In the genomic region with DNA sequence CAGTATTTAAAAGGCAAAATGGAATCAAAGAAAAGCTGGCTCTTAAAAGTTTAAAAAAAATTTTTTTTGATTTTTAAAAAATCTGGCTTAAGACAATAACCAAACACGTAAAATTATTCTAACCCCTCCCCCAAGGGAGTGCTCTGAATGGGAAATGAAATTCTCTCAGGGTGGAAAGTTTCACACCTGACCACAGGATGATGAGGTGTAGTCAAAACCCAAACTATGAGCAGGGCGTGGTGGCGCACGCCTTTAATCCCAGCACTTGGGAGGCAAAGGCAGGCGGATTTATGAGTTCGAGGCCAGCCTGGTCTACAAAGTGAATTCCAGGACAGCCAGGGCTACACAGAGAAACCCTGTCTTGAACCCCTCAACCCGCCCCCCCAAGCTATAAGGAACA, we compare ENCODE assay signal across 8 mouse cellular contexts. TPM values are rescaled to one million over a fixed set of nuclear protein-coding genes. Genes with fewer than 3 reads are reported as not detected.
DNase-seq lines count a peak whose midpoint lies in the region; ATAC-seq and TF ChIP-seq lines count a peak whose summit lies in the region.
"Not testable (repeated sequence)": the region's sequence is repeated elsewhere in the genome, so short reads cannot be mapped to it uniquely, and the experiment has no call there.

No protein-coding gene starts in this region.

- TF ChIP-seq EP300 in CH12.LX (IDR thresholded peaks at IDR 0.05; ENCODE audit: low read length) = peak; percentile 85
- TF ChIP-seq EP300 in liver, postnatal 0 days (IDR thresholded peaks at IDR 0.05; ENCODE audit: low read depth); stomach, postnatal 0 days (optimal IDR thresholded peaks at IDR 0.05): not testable (repeated sequence)

- peak overlapping the region in 1 of 3 experiments; percentile 92 for H3K4me3 ChIP-seq in CH12.LX (replicated peaks in 1 of 3; ENCODE audit: low read depth in 2 of 3, low read length in 2 of 3, poor library complexity in 1 of 3)
- peak overlapping the region; percentile 100 for H3K4me3 ChIP-seq in embryonic fibroblast, embryonic 13.5 days (ENCODE audit: insufficient read depth, low read length)
- H3K4me3 ChIP-seq in heart, embryonic 11.5 days (ENCODE audit: low read depth, low read length) = peak overlapping the region; percentile 79; the same call in 1 of the 2 replicates
- not testable (repeated sequence) for H3K4me3 ChIP-seq in hindbrain, embryonic 16.5 days (ENCODE audit: low read length); liver, postnatal 0 days (ENCODE audit: low read depth, low read length); stomach, postnatal 0 days (ENCODE audit: low read depth, low read length)
- peak overlapping the region; percentile 95 for H3K4me3 ChIP-seq in limb, embryonic 10.5 days

- H3K9me3 ChIP-seq in CH12.LX (replicated peaks; ENCODE audit: low read length); heart, embryonic 11.5 days (replicated peaks; ENCODE audit: control insufficient read depth, low read length); hindbrain, embryonic 16.5 days (ENCODE audit: control insufficient read depth, low read length); limb, embryonic 10.5 days (replicated peaks); liver, postnatal 0 days (ENCODE audit: low read length); stomach, postnatal 0 days (ENCODE audit: control insufficient read depth, low read length): not testable (repeated sequence)

- not testable (repeated sequence) for H3K27ac ChIP-seq in CH12.LX (ENCODE audit: insufficient read depth, low read depth); embryonic fibroblast, embryonic 13.5 days (ENCODE audit: insufficient read depth, low read length); heart, embryonic 11.5 days (ENCODE audit: low read depth, low read length); hindbrain, embryonic 16.5 days (ENCODE audit: low read depth, low read length); limb, embryonic 10.5 days; liver, postnatal 0 days (ENCODE audit: low read depth); stomach, postnatal 0 days (replicated peaks)

- H3K79me2 ChIP-seq in CH12.LX (replicated peaks; ENCODE audit: control insufficient read depth, extremely low read depth, insufficient read depth, poor library complexity, severe bottlenecking) = peaks cover 41% of the 10 kb centered on the region

- peak; percentile 56; the same call in 1 of the 2 replicates for TF ChIP-seq POLR2A in CH12.LX (IDR thresholded peaks at IDR 0.05; ENCODE audit: low read depth, low read length)
- not testable (repeated sequence) for TF ChIP-seq POLR2A in embryonic fibroblast, embryonic 13.5 days (IDR thresholded peaks at IDR 0.05; ENCODE audit: low read depth, low read length)

- not testable (repeated sequence) for H3K27me3 ChIP-seq in CH12.LX (replicated peaks); heart, embryonic 11.5 days (ENCODE audit: control insufficient read depth, insufficient read depth, low read length); hindbrain, embryonic 16.5 days (replicated peaks; ENCODE audit: control insufficient read depth, insufficient read depth, low read length); limb, embryonic 10.5 days (ENCODE audit: low read depth, poor library complexity, severe bottlenecking); liver, postnatal 0 days (ENCODE audit: insufficient read depth, low read length); stomach, postnatal 0 days (ENCODE audit: control insufficient read depth, insufficient read depth, low read length)

- WGBS in heart, embryonic 11.5 days (ENCODE audit: insufficient replicate concordance) = 90% methylated on average over 7 of the region's 7 CpGs
- 87% methylated on average over 7 of the region's 7 CpGs for WGBS in hindbrain, embryonic 16.5 days
- WGBS in limb, embryonic 10.5 days = 85% methylated on average over 7 of the region's 7 CpGs
- WGBS in liver, postnatal 0 days (ENCODE audit: insufficient replicate concordance) = 82% methylated on average over 7 of the region's 7 CpGs
- 74% methylated on average over 7 of the region's 7 CpGs for WGBS in stomach, postnatal 0 days

- TF ChIP-seq RAD21 in CH12.LX (IDR thresholded peaks at IDR 0.05; ENCODE audit: low read depth, low read length) = not testable (repeated sequence)

- not testable (repeated sequence) for ATAC-seq in heart, embryonic 11.5 days (replicated peaks; ENCODE audit: insufficient number of reproducible peaks, low FRiP score, low TSS enrichment); hindbrain, embryonic 16.5 days; liver, postnatal 0 days; stomach, postnatal 0 days (ENCODE audit: low FRiP score, low TSS enrichment)

- peak overlapping the region; percentile 99; the same call in 1 of the 2 replicates for H3K9ac ChIP-seq in CH12.LX (ENCODE audit: insufficient read depth, low read depth)
- not testable (repeated sequence) for H3K9ac ChIP-seq in heart, embryonic 11.5 days (ENCODE audit: low read depth, low read length); hindbrain, embryonic 16.5 days (ENCODE audit: low read depth, low read length); liver, postnatal 0 days (replicated peaks); stomach, postnatal 0 days (ENCODE audit: low read length)

- H3K4me1 ChIP-seq in CH12.LX (ENCODE audit: control insufficient read depth in 1 of 2, insufficient read depth in 2 of 2) = peaks cover 2 to 35% of the 10 kb centered on the region in 2 experiments; a peak in 3 of 4 replicates
- H3K4me1 ChIP-seq in embryonic fibroblast, embryonic 13.5 days (ENCODE audit: control insufficient read depth, insufficient read depth, low read length); heart, embryonic 11.5 days (ENCODE audit: control insufficient read depth, insufficient read depth, low read length); limb, embryonic 10.5 days; stomach, postnatal 0 days (replicated peaks; ENCODE audit: control insufficient read depth, insufficient read depth): not testable (repeated sequence)
- H3K4me1 ChIP-seq in hindbrain, embryonic 16.5 days (ENCODE audit: control insufficient read depth, insufficient read depth, low read depth, low read length) = peaks cover 10% of the 10 kb centered on the region
- H3K4me1 ChIP-seq in liver, postnatal 0 days (ENCODE audit: insufficient read depth) = peaks cover 11% of the 10 kb centered on the region

- peak overlapping the region; percentile 88 for H3K4me2 ChIP-seq in CH12.LX (ENCODE audit: insufficient read depth, low read depth, poor library complexity, severe bottlenecking)
- peak overlapping the region; percentile 77 for H3K4me2 ChIP-seq in heart, embryonic 11.5 days
- peak overlapping the region; percentile 80; the same call in 1 of the 2 replicates for H3K4me2 ChIP-seq in hindbrain, embryonic 16.5 days (ENCODE audit: low read length)
- peak overlapping the region; percentile 80 for H3K4me2 ChIP-seq in liver, postnatal 0 days (ENCODE audit: low read depth, low read length)
- H3K4me2 ChIP-seq in stomach, postnatal 0 days (replicated peaks; ENCODE audit: low read depth) = 0 out of 2 replicates have a peak overlapping the region, but pooled peaks have one; percentile 60

- in situ Hi-C loops in CH12.LX (cut with MboI; ENCODE audit: low pct_ligation_motif_present, low pct_unique_long_range_greater_than_20kb, low sequenced_read_pairs) = not testable (repeated sequence)

- TF ChIP-seq CTCF in CH12.LX (conservative IDR thresholded peaks at IDR 0.05 in 1 of 2, IDR thresholded peaks at IDR 0.05 in 1 of 2; ENCODE audit: low read depth in 2 of 2, low read length in 2 of 2); embryonic fibroblast, embryonic 13.5 days (IDR thresholded peaks at IDR 0.05; ENCODE audit: borderline replicate concordance, insufficient read depth, low read length); liver, postnatal 0 days (IDR thresholded peaks at IDR 0.05; ENCODE audit: low read depth); stomach, postnatal 0 days (IDR thresholded peaks at IDR 0.05; ENCODE audit: low read depth): not testable (repeated sequence)

- peaks cover 44 to 47% of the 10 kb centered on the region in 2 experiments for H3K36me3 ChIP-seq in CH12.LX (replicated peaks in 1 of 2; ENCODE audit: control insufficient read depth in 1 of 2, insufficient read depth in 1 of 2, low read length in 1 of 2)
- H3K36me3 ChIP-seq in heart, embryonic 11.5 days (ENCODE audit: control insufficient read depth, insufficient read depth, low read length) = peaks cover 42% of the 10 kb centered on the region
- peaks cover 41% of the 10 kb centered on the region for H3K36me3 ChIP-seq in hindbrain, embryonic 16.5 days (ENCODE audit: control insufficient read depth, insufficient read depth, low read length)
- H3K36me3 ChIP-seq in limb, embryonic 10.5 days = peaks cover 52% of the 10 kb centered on the region
- H3K36me3 ChIP-seq in liver, postnatal 0 days (replicated peaks; ENCODE audit: insufficient read depth, low read length) = peaks cover 47% of the 10 kb centered on the region
- peaks cover 35% of the 10 kb centered on the region for H3K36me3 ChIP-seq in stomach, postnatal 0 days (ENCODE audit: control insufficient read depth, insufficient read depth, low read length)

- peak; percentile 88 for DNase-seq in CH12.LX (ENCODE audit: extremely low read depth)
- not testable (repeated sequence) for DNase-seq in limb, embryonic 10.5 days (ENCODE audit: low spot score); liver, postnatal 0 days; stomach, postnatal 0 days (ENCODE audit: low spot score)
- DNase-seq in naive thymus-derived CD4-positive, alpha-beta T cell, adult 2 months (ENCODE audit: low read depth) = peak; percentile 35

- dilution Hi-C loops in CH12.LX (cut with MboI; ENCODE audit: extremely low pct_ligation_motif_present, extremely low pct_unique_long_range_greater_than_20kb, low sequenced_read_pairs) = not testable (repeated sequence)

RNA-seq across cellular contexts. Expression of a gene that starts 1.9 kb away (rescaled TPM):
- 147 and 152 TPM in 2 replicates for total RNA-seq in CH12.LX (2012; rRNA removed)
- 234 and 255 TPM in 2 replicates for total RNA-seq in CH12.LX (2014; rRNA removed)
- polyA plus RNA-seq in CH12.LX (2012; ENCODE audit: insufficient read length, low read depth) = 212 and 224 TPM in 2 replicates
- 163 and 185 TPM in 2 replicates for polyA plus RNA-seq in embryonic fibroblast, embryonic 13.5 days (2011; ENCODE audit: insufficient read length, low read depth, missing spikeins)
- polyA plus RNA-seq in heart, embryonic 11.5 days (2014; fragmentation: Nextera tagmentation; extraction: Ambion mirVana) = 301 and 350 TPM in 2 replicates
- polyA plus RNA-seq in hindbrain, embryonic 16.5 days (2015; fragmentation: Nextera tagmentation; extraction: Ambion mirVana) = 332 and 333 TPM in 2 replicates
- polyA plus RNA-seq in limb, embryonic 10.5 days (2016; fragmentation: Nextera tagmentation; extraction: Ambion mirVana) = 620 and 625 TPM in 2 replicates
- 69.2 and 71.1 TPM in 2 replicates for polyA plus RNA-seq in liver, postnatal 0 days (2015; fragmentation: Nextera tagmentation; extraction: Ambion mirVana)
- polyA plus RNA-seq in stomach, postnatal 0 days (2015; fragmentation: Nextera tagmentation; extraction: Ambion mirVana) = 149 and 155 TPM in 2 replicates
